Mouse (Mus musculus) cortical plate, adult 2 months (tissue): ENCODE measurements around the gene Suds3.

Source experiments
- CTCF ChIP-seq: fragments of 200-500 bp; IDR thresholded peaks from 2 replicates; pipeline ENCODE4 v1.5.1; 2011; ENCODE audit warnings: mild to moderate bottlenecking, control low read depth, low read length; ENCODE audit not compliant: insufficient read depth; ENCODE audit errors: extremely low read depth
- POLR2A ChIP-seq: fragments of 200-500 bp; IDR thresholded peaks from 2 replicates; pipeline ENCODE4 v1.6.1; 2011; ENCODE audit warnings: mild to moderate bottlenecking, low read length, control low read depth; ENCODE audit not compliant: insufficient read depth; ENCODE audit errors: extremely low read depth

DNA sequence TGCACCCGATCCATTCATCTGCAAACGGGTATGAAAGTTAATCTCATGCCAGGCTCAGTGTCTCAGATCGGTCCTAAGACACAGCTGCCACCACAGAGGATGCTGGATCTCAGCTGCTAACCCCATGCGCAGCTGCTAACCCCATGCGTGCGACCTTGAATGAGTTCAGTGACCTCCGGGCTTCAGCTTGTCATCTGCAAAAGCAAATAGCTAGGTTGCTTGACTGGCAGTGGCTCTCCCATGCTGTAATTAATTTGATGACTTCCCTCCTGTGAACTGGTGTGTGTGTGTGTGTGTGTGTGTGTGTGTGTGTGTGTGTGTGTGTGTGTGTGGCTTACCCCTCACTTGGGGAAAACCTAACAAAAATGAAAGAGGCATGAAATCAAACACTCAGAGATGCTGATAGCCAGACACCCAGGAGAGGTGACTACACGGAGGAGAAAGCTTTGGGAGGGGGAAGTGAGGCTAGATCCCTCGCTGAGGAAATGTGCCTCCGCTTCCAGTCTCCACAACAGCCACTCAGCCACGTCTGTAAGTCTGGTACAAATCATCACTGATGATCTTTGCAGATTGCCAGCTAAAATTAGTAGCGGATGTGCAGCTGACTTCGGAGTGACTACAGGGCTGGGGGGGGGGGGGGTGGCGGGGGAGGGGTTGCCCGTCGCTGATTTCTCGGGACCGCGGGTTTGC lies 47.0 kb downstream of the Suds3 start:
- TF ChIP-seq CTCF (no peak), POLR2A (no peak)
